In the genomic region with DNA sequence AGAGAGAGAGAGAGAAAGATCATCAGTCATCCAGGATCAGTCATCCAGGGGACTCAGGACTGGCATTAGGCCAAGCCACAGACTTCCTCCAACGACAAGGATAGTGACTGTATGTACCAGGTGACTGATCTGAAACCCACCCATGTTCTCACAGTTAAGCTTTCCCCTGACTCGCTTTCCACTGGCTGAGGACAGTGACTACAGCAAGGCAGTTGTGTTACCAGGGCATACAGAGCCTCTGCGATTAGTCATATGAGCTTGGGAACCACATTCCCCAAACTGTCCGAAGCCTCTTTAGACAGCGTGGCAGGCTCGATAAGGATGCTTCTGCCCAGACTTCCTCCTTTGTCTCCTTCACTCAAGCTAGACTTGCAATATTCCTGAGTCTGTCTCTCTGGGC, we compare ENCODE assay signal across 20 mouse cellular contexts. TPM values are rescaled to one million over a fixed set of nuclear protein-coding genes. Genes with fewer than 3 reads are reported as not detected.
DNase-seq lines count a peak whose midpoint lies in the region; ATAC-seq lines count a peak whose summit lies in the region.
"Had no signal": no experiment of that assay in that cellular context is flagged by ENCODE, and none has a peak within 500 bp of the region (broad histone marks: within the 10 kb centered on the region; RNA-seq: fewer than 3 reads in every experiment).

No protein-coding gene starts in this region.

- no peak overlapping the region for H3K9ac ChIP-seq in forebrain, embryonic 14.5 days (ENCODE audit: low read length)
- H3K9ac ChIP-seq: midbrain, embryonic 12.5 days had no signal

- H3K9me3 ChIP-seq in megakaryocyte, embryonic 14.5 days, result no peaks in the 10 kb centered on the region
- no peaks in the 10 kb centered on the region for H3K9me3 ChIP-seq in limb, embryonic 10.5 days (replicated peaks)
- H3K9me3 ChIP-seq in forebrain, embryonic 14.5 days (replicated peaks; ENCODE audit: control insufficient read depth, low read length), result no peaks in the 10 kb centered on the region
- H3K9me3 ChIP-seq: forebrain, embryonic 10.5 days; hindbrain, embryonic 10.5 days; midbrain, embryonic 12.5 days had no signal

- peak overlapping the region; percentile 81 for H3K4me3 ChIP-seq in megakaryocyte, embryonic 14.5 days (replicated peaks)
- H3K4me3 ChIP-seq in limb, embryonic 10.5 days, result no peak overlapping the region
- no peak overlapping the region for H3K4me3 ChIP-seq in forebrain, embryonic 14.5 days (ENCODE audit: low read depth, low read length)
- H3K4me3 ChIP-seq: forebrain, embryonic 10.5 days; hindbrain, embryonic 10.5 days; midbrain, embryonic 12.5 days had no signal

- 88% methylated on average over 6 of the region's 6 CpGs for WGBS in limb, embryonic 10.5 days
- 89% methylated on average over 6 of the region's 6 CpGs for WGBS in forebrain, embryonic 14.5 days

- H3K4me2 ChIP-seq in forebrain, embryonic 14.5 days (ENCODE audit: low read length), result no peak overlapping the region
- H3K4me2 ChIP-seq: midbrain, embryonic 12.5 days had no signal

- DNase-seq in MEL-GATA-1-ER (ENCODE audit: extremely low read depth, low read depth), result peak; percentile 88
- DNase-seq in induced T-regulatory cell, adult 2 months (ENCODE audit: low read depth), result peak; percentile 35
- peak; percentile 23 for DNase-seq in splenic B cell, adult 2 months (ENCODE audit: low read depth, low spot score)
- DNase-seq in limb, embryonic 10.5 days (ENCODE audit: low spot score), result no peak
- DNase-seq in forebrain, embryonic 14.5 days (ENCODE audit: low spot score), result no peak
- no peak for DNase-seq in right cerebral cortex, postnatal 10 days (ENCODE audit: low spot score in 2 of 2)
- DNase-seq: adrenal gland, postnatal 14 days; cerebellum, adult 11 months; cerebellum, postnatal 10 days; gastrocnemius, postnatal 10 days; kidney, adult 18-20 months; kidney, postnatal 10 days; right cerebral cortex, postnatal 25 days had no signal

- no peak overlapping the region for H3K27ac ChIP-seq in limb, embryonic 10.5 days
- no peak overlapping the region for H3K27ac ChIP-seq in forebrain, embryonic 14.5 days (ENCODE audit: low read depth, low read length)
- H3K27ac ChIP-seq: forebrain, embryonic 10.5 days; hindbrain, embryonic 10.5 days; hindbrain, postnatal 0 days; midbrain, embryonic 12.5 days; stomach, postnatal 0 days had no signal

- ATAC-seq in megakaryocyte, adult 5-6 weeks (ENCODE audit: poor library complexity, severe bottlenecking), result no peak
- no peak for ATAC-seq in forebrain, embryonic 14.5 days
- ATAC-seq: hindbrain, postnatal 0 days had no signal

- H3K27me3 ChIP-seq in megakaryocyte, embryonic 14.5 days (replicated peaks), result no peaks in the 10 kb centered on the region
- H3K27me3 ChIP-seq in splenic B cell, adult 2 months (ENCODE audit: control insufficient read depth, insufficient read depth, low read length, poor library complexity, severe bottlenecking), result no peaks in the 10 kb centered on the region
- no peaks in the 10 kb centered on the region for H3K27me3 ChIP-seq in limb, embryonic 10.5 days (ENCODE audit: low read depth, poor library complexity, severe bottlenecking)
- H3K27me3 ChIP-seq in forebrain, embryonic 14.5 days (replicated peaks; ENCODE audit: control insufficient read depth, insufficient read depth, low read length), result no peaks in the 10 kb centered on the region
- H3K27me3 ChIP-seq: midbrain, embryonic 12.5 days had no signal

- H3K4me1 ChIP-seq in megakaryocyte, embryonic 14.5 days, result peaks cover 22% of the 10 kb centered on the region
- H3K4me1 ChIP-seq in limb, embryonic 10.5 days, result no peaks in the 10 kb centered on the region
- no peaks in the 10 kb centered on the region for H3K4me1 ChIP-seq in forebrain, embryonic 14.5 days (ENCODE audit: control insufficient read depth, insufficient read depth, low read length)
- H3K4me1 ChIP-seq: forebrain, embryonic 10.5 days; hindbrain, embryonic 10.5 days; midbrain, embryonic 12.5 days had no signal

- no peaks in the 10 kb centered on the region for H3K36me3 ChIP-seq in megakaryocyte, embryonic 14.5 days (replicated peaks; ENCODE audit: low read length)
- no peaks in the 10 kb centered on the region for H3K36me3 ChIP-seq in splenic B cell, adult 2 months (ENCODE audit: control insufficient read depth, insufficient read depth, low read length, poor library complexity, severe bottlenecking)
- H3K36me3 ChIP-seq in limb, embryonic 10.5 days, result no peaks in the 10 kb centered on the region
- H3K36me3 ChIP-seq in forebrain, embryonic 14.5 days (ENCODE audit: control insufficient read depth, insufficient read depth, low read length), result no peaks in the 10 kb centered on the region
- H3K36me3 ChIP-seq: forebrain, embryonic 10.5 days; hindbrain, embryonic 10.5 days; midbrain, embryonic 12.5 days had no signal

RNA-seq across cellular contexts. Expression of a gene that starts 43.7 kb away (rescaled TPM):
- 3.0 and 5.1 TPM in 2 replicates for polyA plus RNA-seq in megakaryocyte, embryonic 14.5 days (2012; ENCODE audit: insufficient read depth, low replicate concordance)
- total RNA-seq in megakaryocyte, adult 5-6 weeks (2015), result 196 and 224 TPM in 2 replicates
- 96.7 and 117 TPM in 2 replicates for total RNA-seq in megakaryocyte, adult 5-6 weeks (2017)
- polyA plus RNA-seq in limb, embryonic 10.5 days (2016; fragmentation: Nextera tagmentation; extraction: Ambion mirVana), result 0.46 and 0.78 TPM in 2 replicates
- polyA plus RNA-seq in forebrain, embryonic 14.5 days (2014; fragmentation: Nextera tagmentation; extraction: Ambion mirVana), result 1.3 and 1.9 TPM in 2 replicates

Comparison
In these comparisons a context has a peak if more than half of its experiments do, and no peak if none do; other contexts are left out.
1. DNase-seq: peak in MEL-GATA-1-ER (single experiment), induced T-regulatory cell, adult 2 months (single experiment) and splenic B cell, adult 2 months (single experiment); none in limb, embryonic 10.5 days (single experiment), forebrain, embryonic 14.5 days (single experiment) and right cerebral cortex, postnatal 10 days (0 of 2).